Mouse (Mus musculus) right cerebral cortex, postnatal 10 days (tissue): ENCODE data around the gene Iscu.
"Not testable (repeated sequence)": the region's sequence is repeated elsewhere in the genome, so short reads cannot be mapped to it uniquely, and the experiment has no call there.

ENCODE experiments used
- DNase-seq, 2 experiments: peaks; one replicate each; pipeline ENCODE4 v3.0.0; 2021; ENCODE audit warnings: low spot score in 2 of 2

Iscu gene

GRCm38 (mm10) chr5:113755347-113756030, 17.1 kb upstream of the Iscu start:
- DNase-seq, result no peak

GRCm38 (mm10) chr5:113761585-113761984, 11.0 kb upstream of the Iscu start:
- DNase-seq, result no peak

- DNase-seq, result no peak
Measured at GRCm38 (mm10) chr5:113764426-113764825, 8.1 kb upstream of the Iscu start.

- no peak for DNase-seq
Measured at GRCm38 (mm10) chr5:113765641-113766526, 6.7 kb upstream of the Iscu start.

DNA sequence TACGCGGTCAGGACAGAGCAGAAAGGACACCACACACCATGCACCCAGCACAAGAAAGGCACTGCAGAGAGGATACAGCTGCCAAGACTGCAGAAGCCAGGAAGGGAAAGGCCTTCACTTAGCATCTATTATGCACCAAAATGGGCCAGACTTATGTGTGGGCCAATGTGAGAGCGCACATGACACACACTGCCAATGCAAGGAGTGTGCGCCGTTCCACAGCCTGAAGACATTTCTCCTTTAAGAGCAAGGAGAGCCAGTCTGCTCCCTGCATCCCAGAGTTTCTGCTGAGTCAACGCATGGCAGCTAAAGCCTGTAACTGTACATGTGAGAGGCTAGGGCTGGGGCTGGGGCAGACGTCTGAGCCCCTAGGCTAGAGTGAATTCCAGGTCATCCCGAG, 3.7 kb upstream of the Iscu start:
- no peak for DNase-seq

- peak; percentile 92 to 95 for DNase-seq
Measured at GRCm38 (mm10) chr5:113771213-113772162, 1.1 kb upstream of the Iscu start.

- DNase-seq, result no peak
Measured at GRCm38 (mm10) chr5:113772905-113773519, 464 bp downstream of the Iscu start.

DNA sequence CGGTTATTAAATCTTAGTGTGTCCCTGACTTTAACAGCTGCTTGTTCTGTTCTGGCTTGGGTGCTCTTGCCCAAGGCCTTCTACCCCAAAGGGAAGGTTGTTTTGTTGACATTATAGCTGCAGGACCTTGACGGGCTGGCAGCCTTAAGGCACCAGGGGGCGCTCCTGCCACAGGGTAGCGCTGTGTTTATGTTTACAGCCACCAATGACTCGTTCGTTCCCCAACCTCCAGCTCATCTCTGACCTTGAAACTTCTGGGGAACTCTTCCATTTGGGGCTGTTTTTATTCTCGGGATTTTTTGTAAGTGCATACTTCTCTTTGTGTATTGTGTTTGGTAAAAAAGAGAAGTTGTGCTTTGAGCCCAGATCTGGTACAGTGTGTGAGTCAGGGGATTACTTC, 1.1 kb downstream of the Iscu start:
- DNase-seq, result peak; percentile 82 to 87

DNA sequence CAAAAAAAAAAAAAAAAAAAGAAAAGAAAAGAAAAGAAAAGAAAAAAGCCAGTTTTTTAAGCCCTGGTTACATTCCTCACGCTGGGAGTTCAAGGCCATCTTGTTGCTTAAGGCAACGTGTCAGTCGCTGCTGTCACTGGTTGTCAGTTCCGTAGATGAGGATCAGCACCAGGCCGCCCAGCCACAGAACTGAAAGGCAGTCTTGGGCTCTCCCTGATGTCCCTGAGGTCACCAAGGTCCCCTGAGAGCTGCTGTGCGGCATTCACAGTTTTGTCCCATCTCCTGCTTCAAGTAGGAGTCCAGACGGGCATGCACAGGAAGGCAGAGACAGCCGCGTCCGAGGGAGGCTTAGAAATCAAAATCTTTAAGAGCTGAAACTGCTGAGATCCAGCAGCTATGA, 3.0 kb downstream of the Iscu start:
- no peak for DNase-seq

DNA sequence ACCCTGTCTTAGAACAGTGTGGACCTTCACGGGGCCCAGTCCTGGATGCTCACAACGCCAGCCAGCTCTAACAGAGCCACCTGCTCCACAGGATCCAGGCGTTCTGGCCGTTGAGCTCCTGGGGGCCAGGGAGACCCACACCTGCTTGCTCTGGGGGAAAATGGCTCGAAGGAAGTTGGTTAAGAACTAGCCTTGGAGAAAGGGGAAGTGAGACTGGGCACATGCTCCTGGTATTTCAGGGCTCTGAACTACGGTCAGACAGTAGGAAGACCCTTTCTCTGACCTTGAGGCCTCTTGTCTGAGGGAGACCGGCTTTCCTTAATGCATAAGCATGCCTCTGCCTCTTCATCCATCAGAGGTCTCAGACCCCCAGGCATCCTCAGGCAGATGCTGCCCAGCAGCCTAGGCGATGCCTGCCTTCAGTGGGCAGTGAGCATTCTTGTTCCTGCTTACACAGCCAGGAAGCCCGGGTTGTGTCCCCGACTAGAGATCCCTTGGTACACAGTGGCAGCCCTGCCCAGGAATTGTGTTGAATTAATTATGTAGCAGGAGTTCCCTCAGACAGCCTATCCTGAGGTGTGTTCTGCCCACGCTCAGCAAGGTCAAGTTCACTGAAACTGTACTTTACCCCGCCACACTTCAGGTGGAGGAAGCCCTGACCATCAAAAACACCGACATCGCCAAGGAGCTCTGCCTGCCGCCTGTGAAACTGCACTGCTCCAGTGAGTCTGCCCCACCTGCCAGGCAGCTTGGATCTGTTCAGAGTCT, 3.8 kb downstream of the Iscu start:
- no peak for DNase-seq

- peak; percentile 47 to 50 for DNase-seq
Measured at GRCm38 (mm10) chr5:113776896-113777226, 4.3 kb downstream of the Iscu start.

GRCm38 (mm10) chr5:113777728-113778127, 5.2 kb downstream of the Iscu start:
- not testable (repeated sequence) for DNase-seq

DNA sequence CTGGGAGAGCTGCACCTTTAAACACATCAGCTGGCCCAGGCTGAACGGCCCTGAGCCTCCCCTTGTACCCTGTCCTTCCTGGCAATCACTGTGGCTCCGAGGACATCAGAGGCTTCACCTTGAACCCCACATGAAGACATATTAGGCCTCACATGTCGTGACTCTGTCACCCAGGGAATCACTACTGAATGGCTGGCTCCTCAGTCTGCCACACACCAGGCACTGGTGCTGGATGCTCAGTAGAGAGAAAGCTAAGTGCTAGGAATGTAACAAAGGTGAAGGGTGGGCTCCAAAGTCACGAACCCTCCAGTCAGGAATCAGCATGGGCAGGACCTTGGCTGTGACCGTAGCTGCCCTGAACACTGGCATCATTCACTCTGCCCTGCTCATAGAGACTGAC, 7.0 kb downstream of the Iscu start:
- DNase-seq, result no peak

GRCm38 (mm10) chr5:113780082-113780752, 7.7 kb downstream of the Iscu start:
- DNase-seq, result no peak

DNA sequence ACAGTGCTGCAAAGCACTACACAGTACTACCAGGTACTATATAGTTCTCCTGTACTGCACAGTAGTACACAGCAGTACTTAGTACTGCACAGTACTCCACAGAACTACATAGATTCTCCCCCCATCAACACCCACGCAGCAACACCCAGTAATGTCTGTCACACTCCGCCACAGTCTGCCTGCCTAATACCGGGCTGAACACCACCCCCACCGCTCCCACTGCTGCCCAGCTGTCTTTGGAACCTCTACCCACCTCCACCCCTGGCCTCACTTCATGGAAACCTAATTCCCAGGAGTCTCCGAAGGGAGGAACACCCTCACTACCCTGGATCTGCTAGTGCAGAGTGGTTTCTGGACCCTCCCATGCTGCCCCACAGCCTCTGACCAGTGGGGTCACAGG, 8.2 kb downstream of the Iscu start:
- DNase-seq, result no peak

- DNase-seq, result no peak
Measured at GRCm38 (mm10) chr5:113781254-113781653, 8.7 kb downstream of the Iscu start.

DNA sequence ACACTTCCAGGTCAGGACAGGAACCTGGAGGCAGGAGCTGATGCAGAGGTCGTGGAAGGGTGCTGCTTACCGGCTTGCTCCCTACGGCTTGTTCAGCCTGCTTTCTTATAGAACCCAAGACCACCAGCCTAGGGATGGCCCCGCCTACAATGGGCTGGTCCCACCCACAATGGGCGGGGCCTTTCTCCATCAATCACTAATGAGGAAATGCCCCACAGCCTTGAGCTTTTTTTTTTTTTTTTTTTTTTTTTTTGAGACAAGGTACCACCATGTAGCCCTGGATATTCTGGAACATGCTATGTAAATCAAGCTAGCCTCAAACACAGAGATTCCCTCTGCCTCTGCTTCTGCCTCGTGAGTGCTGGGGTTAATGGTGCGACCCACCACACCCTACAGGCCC, 9.3 kb downstream of the Iscu start:
- DNase-seq, result no peak

GRCm38 (mm10) chr5:113782624-113783023, 10.1 kb downstream of the Iscu start:
- DNase-seq, result no peak

DNA sequence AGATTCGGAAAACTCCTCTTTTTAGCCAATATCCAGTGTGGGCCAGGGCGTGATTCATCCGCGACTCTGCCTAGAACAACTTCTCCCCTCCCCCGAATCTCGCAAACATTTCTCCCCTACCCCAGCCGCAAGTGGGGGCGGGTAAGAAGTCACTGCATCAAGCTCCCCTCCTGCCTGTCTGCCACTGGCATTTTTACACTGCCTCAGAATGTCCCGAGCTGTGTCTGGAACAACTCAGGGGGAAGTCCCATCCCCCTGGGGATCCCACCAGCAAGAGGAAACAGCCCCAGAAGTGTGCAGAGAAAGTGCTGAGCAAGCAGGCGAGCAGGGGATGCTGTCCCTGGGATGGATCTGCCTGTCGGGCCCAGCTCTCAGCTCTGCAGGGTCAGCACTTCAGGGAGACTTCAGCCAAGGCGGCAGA, 11.0 kb downstream of the Iscu start:
- peak; percentile 76 to 77 for DNase-seq

GRCm38 (mm10) chr5:113784104-113784503, 11.6 kb downstream of the Iscu start:
- DNase-seq, result not testable (repeated sequence)
